Mouse (Mus musculus): ENCODE measurements around the gene Slc26a1.

Slc26a1 gene

GRCm38 (mm10) chr5:108675251-108675816 is at the start of gene Slc26a1:
TSS of gene Slc26a1 (minus strand) at chr5:108675569.
- in situ Hi-C loops (cut with MboI, MseI): loop anchor here (10.0 kb wide), 1 partner anchor 211 kb away; the partner anchor contains the start of gene Pcgf3

GRCm38 (mm10) chr5:108724006-108724405 is 48.6 kb upstream of the Slc26a1 start:
- in situ Hi-C loops (cut with MboI, MseI): no loop called here

DNA sequence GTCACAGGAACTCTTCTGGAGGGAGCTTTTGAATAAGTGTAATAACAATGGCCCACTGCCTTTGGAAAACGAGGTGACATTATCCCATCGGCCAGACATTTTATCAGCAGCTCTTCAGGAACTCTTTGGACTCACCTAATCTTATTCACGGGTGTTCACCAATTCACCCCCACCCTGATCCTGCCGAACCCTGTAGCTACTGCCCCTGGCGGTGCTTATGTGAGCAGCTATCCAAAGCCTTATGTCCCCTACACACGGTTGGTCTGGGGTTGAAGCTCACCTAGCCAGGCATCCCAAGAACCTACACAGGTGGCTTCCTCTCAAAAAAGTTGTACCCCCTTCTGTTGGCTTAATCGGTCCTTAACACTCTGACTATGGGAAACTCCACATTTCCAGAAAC is 44.4 kb upstream of the Slc26a1 start:
- in situ Hi-C loops (cut with MboI, MseI): no loop called here

- in situ Hi-C loops (cut with MboI, MseI): no loop called here
Measured at GRCm38 (mm10) chr5:108718051-108718450, 42.7 kb upstream of the Slc26a1 start.

DNA sequence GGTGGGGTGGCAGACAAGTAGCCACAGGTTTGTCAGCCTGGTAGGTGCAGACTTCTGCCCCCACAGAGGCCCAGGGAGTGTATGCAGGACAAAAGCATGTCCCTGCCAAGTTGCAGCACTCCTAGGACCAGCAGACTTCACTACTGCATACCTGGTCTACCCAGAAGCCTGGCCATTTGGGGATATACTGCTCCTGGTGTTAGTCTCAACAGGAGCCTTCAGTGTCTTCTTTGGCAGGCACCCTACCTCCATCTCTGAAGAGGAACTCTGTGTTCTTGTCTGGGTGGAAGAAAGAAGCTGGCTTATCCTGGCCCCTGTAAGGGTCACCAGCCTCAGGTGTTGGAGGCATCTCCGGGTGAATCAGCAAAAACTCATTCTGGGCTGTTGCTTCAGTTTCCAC is 40.6 kb upstream of the Slc26a1 start:
- in situ Hi-C loops (cut with MboI, MseI): no loop called here

DNA sequence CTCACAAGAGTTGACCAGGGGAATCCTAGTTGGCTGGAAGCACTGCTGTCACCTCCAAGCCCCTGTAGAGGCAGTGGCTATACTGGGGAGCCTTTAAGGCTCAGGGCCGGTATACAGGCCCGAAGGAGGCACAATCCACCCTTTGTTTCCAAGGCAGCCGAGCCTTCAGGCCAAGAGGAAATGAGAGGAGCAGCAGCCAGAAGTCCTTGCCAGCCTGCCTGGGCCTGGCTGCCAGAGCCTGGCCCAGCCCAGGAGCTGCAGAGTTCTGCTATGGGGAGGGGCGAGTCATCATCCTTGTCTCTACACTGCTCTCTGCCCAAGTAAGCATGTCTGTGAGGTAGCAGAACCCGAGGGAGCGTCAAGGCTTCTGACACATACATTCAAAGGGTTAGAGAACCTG is 38.8 kb upstream of the Slc26a1 start:
- in situ Hi-C loops (cut with MboI, MseI): no loop called here

DNA sequence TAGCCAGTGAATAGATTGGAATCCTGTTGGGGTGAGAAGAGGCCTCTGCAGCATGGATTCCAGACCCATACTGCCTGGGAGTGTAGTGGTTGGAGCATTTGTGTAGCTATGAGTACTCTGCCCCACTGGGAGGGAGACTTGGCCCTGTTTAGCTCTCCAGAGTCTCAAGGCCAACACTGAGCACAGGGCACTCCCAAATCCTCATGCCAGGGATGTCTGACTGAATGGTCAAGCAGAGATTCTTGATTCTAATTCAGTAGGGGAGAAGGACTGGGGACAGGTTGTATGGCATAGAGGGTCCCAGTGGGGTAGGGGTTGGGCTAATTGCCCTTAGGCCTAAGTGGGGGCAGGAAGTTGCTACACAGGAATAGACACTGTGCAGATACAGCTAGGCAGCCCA is 38.3 kb upstream of the Slc26a1 start:
- in situ Hi-C loops (cut with MboI, MseI): no loop called here

- in situ Hi-C loops (cut with MboI, MseI): no loop called here
Measured at GRCm38 (mm10) chr5:108713096-108713495, 37.7 kb upstream of the Slc26a1 start.

GRCm38 (mm10) chr5:108711968-108712367 is 36.6 kb upstream of the Slc26a1 start:
- in situ Hi-C loops (cut with MboI, MseI): no loop called here

GRCm38 (mm10) chr5:108708981-108709731 is 33.8 kb upstream of the Slc26a1 start:
- in situ Hi-C loops (cut with MboI, MseI): no loop called here

DNA sequence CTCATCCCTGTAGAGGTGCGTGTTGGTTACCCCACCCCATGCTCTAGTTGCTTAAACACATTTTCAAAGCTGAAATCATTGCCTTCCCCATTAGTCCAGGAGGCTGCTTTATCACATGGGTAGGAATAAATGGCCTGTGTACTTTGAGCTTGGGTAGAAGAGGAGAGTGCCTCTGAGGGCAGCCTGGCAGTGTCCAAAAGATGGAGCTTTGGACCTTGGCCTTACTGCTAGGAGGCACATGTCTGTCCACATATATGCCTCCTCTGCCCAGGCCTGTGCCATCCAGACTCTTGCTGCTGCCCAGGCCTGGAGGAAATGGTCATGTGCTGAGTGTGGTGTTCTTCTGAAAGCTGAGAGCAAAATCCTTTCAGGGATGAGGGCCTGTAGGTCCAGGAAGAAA is 33.0 kb upstream of the Slc26a1 start:
- in situ Hi-C loops (cut with MboI, MseI): no loop called here

GRCm38 (mm10) chr5:108707758-108708157 is 32.4 kb upstream of the Slc26a1 start:
- in situ Hi-C loops (cut with MboI, MseI): no loop called here

GRCm38 (mm10) chr5:108703754-108704626 is 28.6 kb upstream of the Slc26a1 start:
- in situ Hi-C loops (cut with MboI, MseI): no loop called here

- in situ Hi-C loops (cut with MboI, MseI): no loop called here
Measured at GRCm38 (mm10) chr5:108701341-108702021, 26.1 kb upstream of the Slc26a1 start.

- in situ Hi-C loops (cut with MboI, MseI): no loop called here
Measured at GRCm38 (mm10) chr5:108700346-108700745, 25.0 kb upstream of the Slc26a1 start.

DNA sequence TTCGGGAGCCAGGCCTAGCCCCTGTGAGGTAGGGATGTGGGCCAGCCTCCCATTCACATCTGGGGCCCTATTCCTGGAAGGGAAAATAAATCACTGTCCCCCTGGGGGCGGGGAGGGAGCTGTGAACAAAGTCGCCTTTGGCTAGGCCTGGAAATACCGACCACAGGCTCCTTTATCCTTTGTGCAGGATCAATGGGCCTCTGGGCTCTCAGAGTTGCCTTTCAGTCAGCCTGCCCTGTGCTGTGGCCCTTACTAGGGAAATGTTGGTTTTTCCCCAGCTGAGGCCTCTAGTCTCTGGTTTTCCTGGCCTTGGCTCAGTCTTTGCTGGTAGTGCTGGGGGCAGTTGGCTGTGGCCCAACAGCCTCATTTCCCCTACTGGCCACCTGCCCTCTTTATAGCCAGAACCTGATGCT is 22.0 kb upstream of the Slc26a1 start:
- in situ Hi-C loops (cut with MboI, MseI): no loop called here

GRCm38 (mm10) chr5:108696542-108696941 is 21.2 kb upstream of the Slc26a1 start:
- in situ Hi-C loops (cut with MboI, MseI): no loop called here

GRCm38 (mm10) chr5:108695861-108696260 is 20.5 kb upstream of the Slc26a1 start:
- in situ Hi-C loops (cut with MboI, MseI): no loop called here

DNA sequence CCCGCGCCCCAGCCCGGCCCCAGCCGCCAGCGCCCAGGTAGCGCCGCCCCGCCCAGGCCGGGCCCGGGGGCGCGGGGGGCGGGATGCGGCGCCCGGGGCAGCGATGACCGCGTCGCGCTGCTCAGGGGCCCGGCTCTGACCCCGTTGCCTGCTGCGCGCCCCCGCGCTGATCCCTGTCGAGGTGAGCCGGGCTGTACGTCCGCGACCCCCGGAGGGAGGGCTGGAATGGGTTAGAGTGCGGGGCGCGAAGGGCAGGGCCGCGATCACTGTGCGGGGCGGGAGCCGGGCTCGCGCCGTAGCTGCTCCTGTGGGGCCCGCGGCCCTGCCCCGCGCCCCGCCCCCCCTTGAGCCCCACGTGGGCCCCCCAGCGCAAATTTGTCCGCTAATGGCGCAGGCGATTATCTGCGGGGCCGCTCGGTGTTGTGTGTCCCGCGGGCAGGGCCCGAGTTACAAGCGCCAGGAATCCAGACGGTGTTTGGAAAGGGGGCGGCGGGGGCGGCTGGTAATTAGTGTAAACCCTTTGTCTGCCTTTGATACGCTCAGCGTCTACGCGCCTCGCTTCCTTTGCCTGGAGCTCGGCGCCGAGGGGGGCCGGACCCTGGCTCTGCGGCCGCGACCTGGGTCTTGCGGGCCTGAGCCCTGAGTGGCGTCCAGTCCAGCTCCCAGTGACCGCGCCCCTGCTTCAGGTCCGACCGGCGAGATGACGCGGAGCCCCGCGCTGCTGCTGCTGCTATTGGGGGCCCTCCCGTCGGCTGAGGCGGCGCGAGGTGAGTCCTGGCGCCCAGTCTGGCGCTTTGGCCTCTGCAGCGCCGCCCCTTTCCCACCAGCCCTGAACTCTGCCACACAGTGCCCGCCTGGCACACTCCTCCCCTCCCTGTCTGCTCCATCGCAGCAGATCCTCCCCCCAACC is 19.2 kb upstream of the Slc26a1 start:
- in situ Hi-C loops (cut with MboI, MseI): no loop called here

DNA sequence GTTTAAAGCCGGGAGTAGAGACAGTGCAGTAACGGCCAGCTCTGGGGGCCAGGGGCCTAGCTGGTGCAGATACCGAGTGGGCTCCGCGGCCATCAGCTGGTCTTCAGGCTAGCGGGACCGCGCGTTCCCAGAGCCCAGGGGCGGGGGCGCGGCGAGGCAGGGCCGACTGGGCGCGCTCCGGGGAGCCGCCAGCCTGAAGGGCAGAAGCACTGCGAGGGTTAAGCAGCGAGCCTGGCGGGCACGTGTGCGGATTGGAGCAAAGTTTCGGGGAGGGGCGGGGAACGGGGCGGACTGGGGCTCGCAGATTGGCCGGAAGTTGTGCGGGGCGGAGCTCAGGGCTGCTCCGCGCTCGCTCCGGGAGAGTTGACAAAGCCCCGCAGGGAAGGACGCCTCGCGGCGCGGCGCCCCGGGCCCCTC is 18.5 kb upstream of the Slc26a1 start:
- in situ Hi-C loops (cut with MboI, MseI): no loop called here

GRCm38 (mm10) chr5:108692271-108692670 is 16.9 kb upstream of the Slc26a1 start, which contains the start of gene Fgfrl1:
TSS of gene Fgfrl1 (plus strand) at chr5:108692382.
- in situ Hi-C loops (cut with MboI, MseI): no loop called here
